Mouse (Mus musculus) heart, adult 2 months (tissue): ENCODE measurements at regions not wholly inside any gene's neighbourhood (a gene's known extent, or its start where the extent isn't known, plus 50 kb on each side); places are given as distances from the start of the nearest gene placed in this dataset.

Experiments
- DNase-seq, 2 experiments: peaks; one replicate each; pipeline ENCODE4 v3.0.0; 2021
- H3K27ac ChIP-seq: fragments of 200-600 bp; 2 replicates; pipeline ENCODE4 v1.8.1; 2022
- H3K27me3 ChIP-seq: fragments of 200-500 bp; 2 replicates; pipeline ENCODE4 v1.6.1; 2012; ENCODE audit warnings: mild to moderate bottlenecking, low read length, inconsistent platforms, mixed read lengths; ENCODE audit not compliant: control insufficient read depth, insufficient read depth
- H3K36me3 ChIP-seq: fragments of 200-500 bp; 2 replicates; pipeline ENCODE4 v1.6.1; 2012; ENCODE audit warnings: low read length, inconsistent platforms; ENCODE audit not compliant: control insufficient read depth, insufficient read depth
- H3K4me1 ChIP-seq: fragments of 200-500 bp; 2 replicates; pipeline ENCODE4 v1.6.1; 2011; ENCODE audit warnings: low read length; ENCODE audit not compliant: control insufficient read depth, insufficient read depth
- H3K4me3 ChIP-seq: fragments of 200-600 bp; 2 replicates; pipeline ENCODE4 v1.8.1; 2022
- H3K79me2 ChIP-seq: fragments of 200-500 bp; replicated peaks from 2 replicates; pipeline ENCODE4 v1.6.1; 2012; ENCODE audit warnings: mild to moderate bottlenecking, inconsistent platforms, low read length, moderate library complexity, mixed read lengths; ENCODE audit not compliant: control insufficient read depth, insufficient read depth
- H3K9ac ChIP-seq: fragments of 200-500 bp; 2 replicates; pipeline ENCODE4 v1.6.1; 2012; ENCODE audit warnings: low read depth, mild to moderate bottlenecking, control low read depth, inconsistent platforms, low read length, mixed read lengths
- CTCF ChIP-seq: fragments of 200-600 bp; IDR thresholded peaks from 2 replicates; pipeline ENCODE4 v1.8.1; 2022; ENCODE audit warnings: antibody characterized with exemption, mild to moderate bottlenecking, moderate library complexity
- EP300 ChIP-seq: fragments of 200-500 bp; IDR thresholded peaks from 2 replicates; pipeline ENCODE4 v1.6.1; 2011; ENCODE audit warnings: low read depth, low read length, control low read depth; ENCODE audit not compliant: insufficient read depth
- POLR2A ChIP-seq: fragments of 200-500 bp; IDR thresholded peaks from 2 replicates; pipeline ENCODE4 v1.6.1; 2011; ENCODE audit warnings: mild to moderate bottlenecking, low read depth, low read length, control low read depth; ENCODE audit not compliant: insufficient read depth
- WGBS: fragments of 180-500 bp; shearing (Covaris S2); methylation state at CpG from one replicate; pipeline ENCODE4 v1.1.7; 2018; 5-methylcytosine and 5-hydroxymethylcytosine counted together
- intact Hi-C: fragments of 180-260 bp; cut with DNase I; formaldehyde crosslinking; loops from one replicate; pipeline ENCODE4 v1.15.1; 2025

DNA sequence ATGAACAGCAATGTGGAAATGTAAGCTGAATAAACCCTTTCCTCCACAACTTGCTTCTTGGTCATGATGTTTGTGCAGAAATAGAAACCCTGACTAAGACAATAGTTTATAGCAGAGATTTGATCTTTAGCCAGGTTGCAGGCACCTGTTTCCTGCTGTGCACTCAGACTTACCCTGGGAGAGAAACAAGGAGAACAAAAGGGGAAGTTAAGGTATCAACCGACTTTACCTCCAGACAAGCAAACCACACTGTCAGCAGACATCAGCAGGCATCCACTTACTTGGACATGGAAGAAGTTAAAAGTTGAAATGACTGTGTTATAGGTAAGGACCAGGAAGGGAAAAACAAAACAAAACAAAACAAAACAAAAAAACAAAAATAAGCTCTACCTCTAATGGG, 323.7 kb upstream of the Sphkap start:
- no peak overlapping the region for H3K4me3 ChIP-seq
- H3K4me1 ChIP-seq, result no peaks in the 10 kb centered on the region
- WGBS, result 49% methylated on average over 1 of the region's 1 CpGs
- TF ChIP-seq CTCF (no peak), EP300 (no peak), POLR2A (no peak)
- no peaks in the 10 kb centered on the region for H3K79me2 ChIP-seq
- no peaks in the 10 kb centered on the region for H3K27me3 ChIP-seq
- no peaks in the 10 kb centered on the region for H3K36me3 ChIP-seq
- no peak for DNase-seq
- H3K9ac ChIP-seq, result no peak overlapping the region
- no peak overlapping the region for H3K27ac ChIP-seq
- intact Hi-C loops, result no loop called here

DNA sequence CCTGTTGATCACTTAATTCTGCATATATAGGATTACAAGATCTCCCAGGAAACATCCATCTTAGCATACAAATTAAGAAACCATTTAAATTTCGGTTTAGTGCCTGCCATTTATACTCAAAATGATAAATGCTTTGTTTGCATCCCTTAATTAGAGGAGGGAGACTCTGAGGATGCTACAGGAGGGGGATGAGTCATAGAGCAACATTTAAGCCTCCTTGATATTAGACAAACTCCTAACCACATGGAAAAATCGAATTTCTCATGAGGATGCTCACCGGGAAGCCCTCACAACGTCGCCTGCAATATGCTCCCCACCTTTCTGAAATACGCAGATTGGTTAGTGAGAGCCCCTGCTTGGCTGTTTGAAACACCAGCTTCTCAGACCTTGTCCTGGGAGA, 320.8 kb upstream of the Sphkap start:
- no peak for TF ChIP-seq POLR2A
- no peak for TF ChIP-seq EP300
- no peak for TF ChIP-seq CTCF
- no peaks in the 10 kb centered on the region for H3K79me2 ChIP-seq
- 80% methylated on average over 6 of the region's 6 CpGs for WGBS
- intact Hi-C loops, result no loop called here
- no peak overlapping the region for H3K27ac ChIP-seq
- DNase-seq, result no peak
- H3K36me3 ChIP-seq, result no peaks in the 10 kb centered on the region
- H3K4me1 ChIP-seq, result no peaks in the 10 kb centered on the region
- no peaks in the 10 kb centered on the region for H3K27me3 ChIP-seq
- no peak overlapping the region for H3K9ac ChIP-seq
- H3K4me3 ChIP-seq, result no peak overlapping the region

DNA sequence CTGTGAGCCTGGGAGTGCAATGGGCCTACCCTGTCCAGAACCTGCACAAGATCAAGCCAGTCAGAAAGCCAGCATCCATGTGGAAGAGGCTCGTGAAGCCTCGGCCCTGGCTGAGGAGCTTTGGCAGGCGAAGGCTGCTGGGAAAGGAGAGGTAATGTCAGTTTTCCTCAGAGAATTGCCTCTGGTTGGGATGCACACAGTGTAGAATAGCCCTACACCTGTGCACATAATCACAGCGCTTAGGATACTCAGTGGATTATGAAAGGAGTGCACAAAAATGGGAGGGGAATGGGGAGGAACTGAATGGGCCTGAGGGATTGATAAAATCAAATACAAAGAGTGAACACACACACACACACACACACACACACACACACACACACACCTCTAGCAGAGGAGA, 319.9 kb upstream of the Sphkap start:
- intact Hi-C loops, result no loop called here
- 92% methylated on average over 4 of the region's 4 CpGs for WGBS
- Histone ChIP-seq H3K4me3 (no peak overlapping the region), H3K79me2 (no peaks in the 10 kb centered on the region), H3K36me3 (no peaks in the 10 kb centered on the region), H3K27ac (no peak overlapping the region), H3K9ac (no peak overlapping the region), H3K27me3 (no peaks in the 10 kb centered on the region), H3K4me1 (no peaks in the 10 kb centered on the region)
- TF ChIP-seq CTCF (no peak), POLR2A (no peak), EP300 (no peak)
- no peak for DNase-seq

DNA sequence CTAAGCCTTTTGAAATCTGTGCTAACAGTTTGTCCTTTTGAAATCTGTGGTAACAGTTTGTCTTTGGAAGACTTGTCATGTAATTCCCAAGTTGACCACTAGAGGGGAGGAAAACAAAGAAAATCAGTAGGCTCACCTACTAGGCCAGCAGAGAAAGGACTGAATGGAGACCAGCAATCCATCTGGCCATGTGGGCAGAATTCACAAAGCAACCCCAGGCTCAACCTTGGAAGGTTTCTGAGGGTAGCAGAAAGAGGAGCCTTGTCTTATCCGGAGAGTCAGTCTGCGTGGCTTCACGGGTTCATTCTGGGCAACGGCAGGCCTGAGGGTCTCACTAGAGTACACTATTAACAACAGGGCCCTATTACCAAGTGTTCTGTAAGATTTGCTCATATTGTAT, 319.2 kb upstream of the Sphkap start:
- DNase-seq, result no peak
- H3K4me1 ChIP-seq, result no peaks in the 10 kb centered on the region
- intact Hi-C loops, result no loop called here
- no peak overlapping the region for H3K4me3 ChIP-seq
- no peaks in the 10 kb centered on the region for H3K36me3 ChIP-seq
- no peaks in the 10 kb centered on the region for H3K79me2 ChIP-seq
- no peak overlapping the region for H3K9ac ChIP-seq
- WGBS, result 90% methylated on average over 4 of the region's 4 CpGs
- no peak for TF ChIP-seq POLR2A
- no peak for TF ChIP-seq EP300
- peak; percentile 81 for TF ChIP-seq CTCF
- no peaks in the 10 kb centered on the region for H3K27me3 ChIP-seq
- no peak overlapping the region for H3K27ac ChIP-seq

DNA sequence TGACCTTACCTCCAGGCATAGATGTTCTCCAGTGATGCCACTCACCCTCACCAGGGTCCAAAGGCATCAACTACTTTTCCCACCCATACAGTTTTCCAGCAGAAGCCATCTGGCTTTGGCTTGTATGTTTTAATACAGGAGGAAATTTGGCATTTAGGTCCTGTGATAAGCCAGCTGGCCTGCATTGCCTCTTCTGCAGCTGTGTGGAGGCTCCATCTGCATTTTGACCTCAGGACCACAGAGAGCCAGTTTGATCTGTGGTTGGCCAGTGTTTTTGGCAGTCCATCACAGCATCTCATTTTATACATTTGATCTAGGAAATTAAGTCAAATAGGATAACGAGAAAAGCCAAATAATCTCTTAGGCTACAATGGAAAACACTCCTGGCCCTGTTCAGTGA, 315.1 kb upstream of the Sphkap start:
- no peaks in the 10 kb centered on the region for H3K4me1 ChIP-seq
- no peaks in the 10 kb centered on the region for H3K36me3 ChIP-seq
- H3K9ac ChIP-seq, result no peak overlapping the region
- no peaks in the 10 kb centered on the region for H3K27me3 ChIP-seq
- no peak for TF ChIP-seq CTCF
- TF ChIP-seq EP300, result no peak
- TF ChIP-seq POLR2A, result no peak
- WGBS, result 49% methylated on average over 1 of the region's 1 CpGs
- H3K4me3 ChIP-seq, result no peak overlapping the region
- peak in 1 of 2 experiments; percentile 2 for DNase-seq
- intact Hi-C loops, result no loop called here
- no peak overlapping the region for H3K27ac ChIP-seq
- no peaks in the 10 kb centered on the region for H3K79me2 ChIP-seq

DNA sequence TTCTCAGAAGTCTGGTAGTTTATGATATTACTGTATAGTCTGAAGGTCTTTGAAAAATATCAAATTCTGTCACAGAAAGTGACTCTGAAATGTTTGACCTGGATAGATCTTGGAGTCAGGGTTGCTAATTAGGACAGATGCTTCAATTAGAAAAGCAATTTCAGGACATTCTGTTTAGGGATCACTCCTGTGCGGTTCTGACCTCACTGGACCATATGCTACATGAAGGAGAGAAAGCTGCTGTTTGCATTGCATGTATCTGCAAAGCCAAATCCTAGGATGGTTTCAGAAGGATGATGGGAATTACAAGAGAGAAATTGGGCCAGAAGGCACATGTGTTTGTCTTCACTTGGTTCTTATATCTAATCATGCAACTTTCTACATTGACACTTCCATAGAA, 312.2 kb upstream of the Sphkap start:
- H3K27ac ChIP-seq, result no peak overlapping the region
- H3K27me3 ChIP-seq, result no peaks in the 10 kb centered on the region
- intact Hi-C loops, result no loop called here
- TF ChIP-seq POLR2A (no peak), EP300 (no peak), CTCF (no peak)
- no peaks in the 10 kb centered on the region for H3K79me2 ChIP-seq
- no peaks in the 10 kb centered on the region for H3K36me3 ChIP-seq
- H3K4me1 ChIP-seq, result no peaks in the 10 kb centered on the region
- no peak overlapping the region for H3K9ac ChIP-seq
- H3K4me3 ChIP-seq, result no peak overlapping the region
- 82% methylated on average over 1 of the region's 1 CpGs for WGBS
- DNase-seq, result no peak

DNA sequence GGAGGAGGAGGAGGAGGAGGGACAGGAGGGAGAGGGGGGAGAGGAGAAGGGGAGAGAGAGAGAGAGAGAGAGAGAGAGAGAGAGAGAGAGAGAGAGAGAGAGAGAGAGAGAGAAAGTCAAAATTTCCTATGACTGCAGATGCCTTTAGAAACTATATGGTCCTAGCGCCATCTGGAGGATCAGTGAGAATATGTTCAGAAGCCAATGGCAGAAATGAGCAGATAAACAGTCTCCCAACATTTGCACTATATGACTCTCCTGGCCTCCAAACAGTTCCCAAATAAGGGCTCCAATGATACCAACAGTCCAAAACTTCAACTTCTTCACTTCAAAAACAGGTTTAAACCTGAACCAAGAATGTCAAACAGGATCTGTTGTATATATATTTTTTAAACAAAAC, 309.1 kb upstream of the Sphkap start:
- Histone ChIP-seq H3K36me3 (no peaks in the 10 kb centered on the region), H3K9ac (no peak overlapping the region), H3K27me3 (no peaks in the 10 kb centered on the region), H3K4me1 (no peaks in the 10 kb centered on the region), H3K4me3 (no peak overlapping the region), H3K27ac (no peak overlapping the region), H3K79me2 (no peaks in the 10 kb centered on the region)
- TF ChIP-seq CTCF (peak; percentile 65), EP300 (no peak), POLR2A (no peak)
- 0% methylated on average over 1 of the region's 1 CpGs for WGBS
- intact Hi-C loops, result loop anchor here (2.0 to 5.0 kb wide), 4 partner anchors 494 to 1165 kb away; partner anchors contain the start of gene Krtap28-13
- no peak for DNase-seq
